Mouse (Mus musculus) erythroblast, embryonic 14.5 days (primary cell): Measurements from ENCODE around the gene Fam168a. TPM values are rescaled to one million over a fixed set of nuclear protein-coding genes. Genes with fewer than 3 reads are reported as not detected.

Source experiments
- H3K27me3 ChIP-seq: 2 replicates; pipeline ENCODE4 v1.6.1; 2012; ENCODE audit warnings: inconsistent platforms; ENCODE audit not compliant: control insufficient read depth
- H3K36me3 ChIP-seq: 2 replicates; pipeline ENCODE4 v1.6.1; 2012; ENCODE audit warnings: mild to moderate bottlenecking, inconsistent platforms; ENCODE audit not compliant: control insufficient read depth
- H3K4me1 ChIP-seq: 2 replicates; pipeline ENCODE4 v1.6.1; 2012; ENCODE audit warnings: inconsistent platforms; ENCODE audit not compliant: control insufficient read depth
- H3K4me3 ChIP-seq: replicated peaks from 2 replicates; pipeline ENCODE3; 2012; ENCODE audit warnings: moderate library complexity, mild to moderate bottlenecking, inconsistent platforms
- H3K9me3 ChIP-seq: 2 replicates; pipeline ENCODE4 v1.6.1; 2012; ENCODE audit warnings: low read length, inconsistent platforms, mixed read lengths; ENCODE audit not compliant: control insufficient read depth
- GATA1 ChIP-seq: IDR thresholded peaks from 2 replicates; pipeline ENCODE4 v1.6.1; 2012; ENCODE audit warnings: low read length, inconsistent platforms, mixed read lengths
- TAL1 ChIP-seq: IDR thresholded peaks from 3 replicates; pipeline ENCODE4 v1.6.1; 2012; ENCODE audit warnings: low read length, inconsistent platforms, mixed read lengths
- polyA plus RNA-seq: library from polyadenylated mRNA; stranded (reverse); fragments of >175 nt; gene quantifications from 2 replicates; pipeline ENCODE4 v1.2.3, GENCODE M21; 2012

Gene Fam168a
- polyA plus RNA-seq, 1 experiment: 0.99 TPM

GRCm38 (mm10) chr7:100767568-100767967, 61.1 kb downstream of the Fam168a start:
- TF ChIP-seq TAL1 (no peak), GATA1 (no peak)
- Histone ChIP-seq H3K36me3 (no peaks in the 10 kb centered on the region), H3K4me1 (peaks cover 24% of the 10 kb centered on the region), H3K27me3 (no peaks in the 10 kb centered on the region), H3K9me3 (no peaks in the 10 kb centered on the region), H3K4me3 (no peak overlapping the region)

GRCm38 (mm10) chr7:100768009-100768408, 61.6 kb downstream of the Fam168a start:
- Histone ChIP-seq H3K9me3 (no peaks in the 10 kb centered on the region), H3K4me1 (peaks cover 22% of the 10 kb centered on the region), H3K36me3 (no peaks in the 10 kb centered on the region), H3K27me3 (no peaks in the 10 kb centered on the region), H3K4me3 (no peak overlapping the region)
- TF ChIP-seq GATA1 (no peak), TAL1 (no peak)

DNA sequence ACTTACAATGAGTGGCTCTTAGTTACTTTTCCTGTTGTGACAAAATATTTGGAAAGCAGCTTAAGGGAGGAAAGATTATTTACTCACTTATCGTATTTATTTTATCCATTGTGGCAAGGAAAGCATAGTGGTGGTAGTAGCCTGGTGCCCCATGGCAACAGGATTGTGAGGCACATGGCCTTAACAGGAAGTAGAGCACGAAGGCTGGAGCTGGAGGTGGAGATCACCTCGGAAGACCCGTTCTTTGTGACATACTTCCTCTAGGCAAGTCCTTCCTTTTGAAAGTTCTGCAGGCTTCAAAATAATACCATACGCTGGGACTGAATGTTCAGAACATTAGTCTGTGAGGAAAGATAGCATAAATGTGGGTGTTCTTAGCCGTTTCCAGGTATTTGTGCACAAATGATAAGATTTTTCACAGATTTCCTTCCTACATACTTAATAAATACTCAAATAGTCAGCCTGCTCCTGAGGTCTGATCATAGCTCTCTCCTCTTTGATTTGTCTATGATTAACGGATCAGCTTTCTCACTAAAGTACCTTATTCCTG, 63.2 kb downstream of the Fam168a start:
- Histone ChIP-seq H3K4me1 (peaks cover 22% of the 10 kb centered on the region), H3K4me3 (no peak overlapping the region), H3K9me3 (peaks cover 3% of the 10 kb centered on the region; the same call in 1 of the 2 replicates), H3K27me3 (no peaks in the 10 kb centered on the region), H3K36me3 (peaks cover 2% of the 10 kb centered on the region)
- TF ChIP-seq TAL1 (no peak), GATA1 (no peak)

DNA sequence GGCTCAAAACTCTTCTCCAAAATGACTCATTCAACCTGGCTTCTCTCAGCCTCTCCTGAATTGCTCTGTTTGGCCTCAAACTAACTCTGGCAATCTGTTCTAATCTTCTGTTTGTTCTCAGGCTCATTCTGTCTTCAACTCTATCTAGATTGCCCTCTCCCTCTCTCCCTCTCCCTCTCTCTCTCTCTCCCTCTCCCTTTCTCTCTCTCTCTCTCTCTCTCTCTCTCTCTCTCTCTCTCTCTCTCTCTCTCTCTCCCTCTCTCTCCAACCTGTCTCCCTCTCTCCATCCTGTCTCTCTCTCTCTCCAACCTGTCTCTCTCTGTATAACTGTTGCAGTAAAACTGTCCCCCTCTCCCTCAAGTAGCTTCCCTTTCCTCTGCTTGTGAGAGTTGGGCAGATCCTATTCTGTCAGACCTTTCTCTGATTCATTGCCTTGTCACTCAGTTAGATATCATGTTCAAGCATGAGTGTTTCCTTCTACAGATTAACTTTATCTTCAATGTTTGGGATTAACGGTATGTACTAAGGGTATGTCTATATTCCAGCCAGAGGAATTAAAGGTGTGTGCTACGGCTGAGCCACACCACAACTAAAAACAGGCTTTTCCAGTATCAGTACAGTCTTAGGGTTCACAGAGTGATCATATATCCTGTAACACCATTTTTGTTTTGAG, 64.4 kb downstream of the Fam168a start:
- Histone ChIP-seq H3K27me3 (no peaks in the 10 kb centered on the region), H3K4me3 (no peak overlapping the region), H3K4me1 (peaks cover 22% of the 10 kb centered on the region), H3K36me3 (peaks cover 2% of the 10 kb centered on the region), H3K9me3 (peaks cover 3% of the 10 kb centered on the region; the same call in 1 of the 2 replicates)
- TF ChIP-seq TAL1: no peak
- no peak for TF ChIP-seq GATA1

GRCm38 (mm10) chr7:100774189-100774588, 67.8 kb downstream of the Fam168a start:
- Histone ChIP-seq H3K27me3 (no peaks in the 10 kb centered on the region), H3K36me3 (peaks cover 3% of the 10 kb centered on the region), H3K4me3 (no peak overlapping the region), H3K9me3 (peaks cover 3% of the 10 kb centered on the region; the same call in 1 of the 2 replicates), H3K4me1 (peaks cover 26% of the 10 kb centered on the region)
- TF ChIP-seq GATA1 (no peak), TAL1 (no peak)

DNA sequence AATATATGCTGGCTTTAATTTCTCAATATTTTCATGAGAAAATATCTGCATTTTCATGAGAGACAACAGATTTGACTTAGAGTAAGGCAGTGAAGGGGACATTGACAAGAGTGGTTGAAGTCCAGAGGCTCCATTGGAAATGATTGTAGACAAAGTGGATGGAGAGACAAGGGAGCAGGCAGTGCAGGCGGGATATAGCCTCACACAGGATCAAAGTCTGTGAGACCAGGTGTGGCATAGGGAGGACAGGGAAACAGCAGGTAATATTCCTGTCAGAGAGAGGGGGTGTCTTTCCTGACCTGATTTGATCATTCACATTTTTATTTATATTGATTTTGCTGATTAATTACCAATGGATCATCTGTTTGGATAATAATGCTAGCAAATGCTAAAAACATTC, 69.4 kb downstream of the Fam168a start:
- Histone ChIP-seq H3K36me3 (peaks cover 5% of the 10 kb centered on the region), H3K27me3 (no peaks in the 10 kb centered on the region), H3K4me3 (no peak overlapping the region), H3K4me1 (peaks cover 26% of the 10 kb centered on the region), H3K9me3 (peaks cover 3% of the 10 kb centered on the region; the same call in 1 of the 2 replicates)
- TF ChIP-seq GATA1: no peak
- no peak for TF ChIP-seq TAL1

DNA sequence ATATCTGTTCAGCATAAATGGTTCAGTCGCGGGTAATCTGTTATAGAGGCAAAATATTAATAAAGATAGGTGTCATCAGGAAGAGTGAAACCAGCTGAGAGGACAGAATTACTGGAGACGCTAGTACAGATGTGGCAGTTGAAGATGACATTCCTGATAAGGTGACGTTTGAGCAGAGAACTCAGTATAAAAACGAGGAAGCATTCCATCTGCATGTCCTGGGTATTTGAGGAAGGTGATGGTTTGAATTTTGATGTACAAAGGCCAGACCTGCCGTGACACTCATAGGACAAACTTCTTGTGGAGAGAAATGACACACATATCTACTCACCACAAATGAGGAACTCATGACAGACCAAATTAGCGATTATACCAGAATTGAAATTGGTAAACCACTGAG, 73.8 kb downstream of the Fam168a start:
- H3K4me3 ChIP-seq: no peak overlapping the region
- peaks cover 2% of the 10 kb centered on the region for H3K36me3 ChIP-seq
- H3K4me1 ChIP-seq: peaks cover 37% of the 10 kb centered on the region
- no peak for TF ChIP-seq GATA1
- H3K9me3 ChIP-seq: no peaks in the 10 kb centered on the region
- H3K27me3 ChIP-seq: no peaks in the 10 kb centered on the region

DNA sequence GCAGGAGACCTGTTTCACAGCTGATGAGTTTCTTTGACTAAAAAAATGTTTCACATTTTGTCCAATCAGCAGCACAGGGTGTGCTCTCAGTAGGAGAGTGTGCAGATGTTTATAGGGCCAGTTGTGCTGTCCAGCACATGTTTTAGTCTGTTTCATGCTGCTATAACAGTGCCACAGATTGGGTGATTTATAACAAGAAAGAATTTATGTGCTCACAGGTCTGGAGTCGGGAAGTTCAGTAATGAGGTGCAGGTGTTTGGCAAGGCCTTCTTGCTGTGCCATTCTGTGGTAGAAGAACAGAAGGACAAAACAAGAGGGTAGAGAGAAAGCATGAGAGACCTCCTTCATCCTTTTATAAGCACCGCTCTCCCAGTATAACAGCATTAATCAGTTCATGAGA, 78.2 kb downstream of the Fam168a start:
- Histone ChIP-seq H3K27me3 (no peaks in the 10 kb centered on the region), H3K9me3 (no peaks in the 10 kb centered on the region), H3K36me3 (peaks cover 4% of the 10 kb centered on the region), H3K4me1 (peaks cover 68% of the 10 kb centered on the region), H3K4me3 (no peak overlapping the region)
- TF ChIP-seq GATA1 (no peak), TAL1 (no peak)

DNA sequence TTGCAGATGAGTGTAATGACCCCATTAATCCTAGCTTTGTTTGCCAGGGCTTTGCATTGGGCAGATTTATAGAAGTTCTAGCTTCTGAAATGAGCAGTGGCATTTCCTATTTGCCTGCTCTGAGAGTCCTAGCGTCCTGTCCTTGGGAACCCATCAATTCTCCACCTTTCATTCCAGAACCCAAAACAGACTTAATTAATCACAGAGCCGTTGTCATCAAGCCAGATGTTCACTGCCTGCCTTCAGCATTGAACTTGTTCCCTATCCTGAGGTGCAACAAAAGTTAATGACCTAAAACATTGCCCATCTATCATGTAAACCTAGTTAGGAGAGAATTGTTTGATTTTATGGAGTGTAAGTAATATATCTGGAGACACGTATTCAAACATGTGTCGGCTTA, 79.0 kb downstream of the Fam168a start:
- Histone ChIP-seq H3K9me3 (no peaks in the 10 kb centered on the region), H3K4me1 (peaks cover 68% of the 10 kb centered on the region), H3K4me3 (no peak overlapping the region), H3K27me3 (no peaks in the 10 kb centered on the region), H3K36me3 (peaks cover 7% of the 10 kb centered on the region)
- TF ChIP-seq TAL1 (no peak), GATA1 (no peak)

GRCm38 (mm10) chr7:100786078-100786477, 79.6 kb downstream of the Fam168a start:
- peak; percentile 60 for TF ChIP-seq GATA1
- TF ChIP-seq TAL1: peak; percentile 80
- H3K27me3 ChIP-seq: no peaks in the 10 kb centered on the region
- H3K4me1 ChIP-seq: peaks cover 66% of the 10 kb centered on the region
- no peaks in the 10 kb centered on the region for H3K9me3 ChIP-seq
- peaks cover 7% of the 10 kb centered on the region for H3K36me3 ChIP-seq
- H3K4me3 ChIP-seq: peak overlapping the region; percentile 12
